Mouse (Mus musculus): ENCODE measurements around the gene Brd3. TPM values are rescaled to one million over a fixed set of nuclear protein-coding genes. Genes with fewer than 3 reads are reported as not detected.
A peak's percentile ranks its signal among the peaks of the same experiment; 100 is the strongest.

Brd3 gene
- polyA plus RNA-seq, 1 experiment from 2014 or later = 124 TPM

GRCm38 (mm10) chr2:27505539-27505938 lies 1.9 kb downstream of the Brd3 start:
- H3K4me1 ChIP-seq = peaks cover 23% of the 10 kb centered on the region
- H3K36me3 ChIP-seq = no peaks in the 10 kb centered on the region
- no peaks in the 10 kb centered on the region for H3K9me3 ChIP-seq (replicated peaks)
- WGBS = 13% methylated on average over 6 of the region's 6 CpGs
- no peaks in the 10 kb centered on the region for H3K27me3 ChIP-seq
- ATAC-seq (replicated peaks; ENCODE audit: low FRiP score) = peak; percentile 76
- no peak overlapping the region for H3K4me2 ChIP-seq
- H3K9ac ChIP-seq = no peak overlapping the region
- H3K4me3 ChIP-seq (replicated peaks) = no peak overlapping the region
- peak overlapping the region; percentile 49 for H3K27ac ChIP-seq

GRCm38 (mm10) chr2:27504113-27504885 lies 3.2 kb downstream of the Brd3 start:
- Histone ChIP-seq H3K4me3 (replicated peaks) (no peak overlapping the region), H3K27ac (peak overlapping the region; percentile 49), H3K36me3 (no peaks in the 10 kb centered on the region), H3K27me3 (no peaks in the 10 kb centered on the region), H3K9ac (no peak overlapping the region), H3K9me3 (replicated peaks) (no peaks in the 10 kb centered on the region), H3K4me2 (no peak overlapping the region), H3K4me1 (peaks cover 23% of the 10 kb centered on the region)
- peak; percentile 43; the same call in 1 of the 2 replicates for ATAC-seq (replicated peaks; ENCODE audit: low FRiP score)
- 52% methylated on average over 7 of the region's 7 CpGs for WGBS

- 60% methylated on average over 23 of the region's 23 CpGs for WGBS
- peak overlapping the region; percentile 64 for H3K27ac ChIP-seq
- no peaks in the 10 kb centered on the region; the same call in 1 of the 2 replicates for H3K9me3 ChIP-seq (replicated peaks)
- H3K4me3 ChIP-seq (replicated peaks) = peak overlapping the region; percentile 32
- H3K27me3 ChIP-seq = no peaks in the 10 kb centered on the region
- H3K4me1 ChIP-seq = no peaks in the 10 kb centered on the region
- H3K36me3 ChIP-seq = no peaks in the 10 kb centered on the region
- peak overlapping the region; percentile 54 for H3K4me2 ChIP-seq
- no peak for ATAC-seq (replicated peaks; ENCODE audit: low FRiP score)
- H3K9ac ChIP-seq = no peak overlapping the region
Observed at GRCm38 (mm10) chr2:27496391-27497028, 11.0 kb downstream of the Brd3 start.

DNA sequence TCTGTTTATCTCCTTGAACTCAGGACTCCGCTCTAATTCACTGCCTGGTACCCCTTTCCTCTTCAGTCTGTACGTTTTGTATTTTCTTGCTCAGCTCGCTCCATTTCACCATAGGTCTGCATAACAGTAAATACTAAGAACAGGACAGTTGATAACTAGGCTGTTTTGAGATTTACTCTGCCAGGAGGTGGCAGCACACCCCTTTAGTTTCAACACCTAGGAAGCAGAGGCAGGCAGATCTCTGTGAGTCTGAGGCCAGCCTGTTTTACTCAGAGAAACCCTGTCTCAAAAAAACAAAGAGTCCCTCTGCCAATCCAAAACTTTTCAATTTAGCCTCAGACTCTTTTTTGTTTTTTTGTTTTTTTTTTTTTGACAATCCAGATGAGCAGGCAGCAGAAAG lies 13.5 kb downstream of the Brd3 start:
- Histone ChIP-seq H3K4me2 (no peak overlapping the region), H3K9me3 (replicated peaks) (no peaks in the 10 kb centered on the region; the same call in 1 of the 2 replicates), H3K27ac (no peak overlapping the region), H3K4me3 (replicated peaks) (no peak overlapping the region), H3K9ac (no peak overlapping the region), H3K27me3 (no peaks in the 10 kb centered on the region), H3K4me1 (no peaks in the 10 kb centered on the region), H3K36me3 (no peaks in the 10 kb centered on the region)
- 94% methylated on average over 3 of the region's 3 CpGs for WGBS
- no peak for ATAC-seq (replicated peaks; ENCODE audit: low FRiP score)

- Histone ChIP-seq H3K36me3 (no peaks in the 10 kb centered on the region), H3K4me2 (no peak overlapping the region), H3K4me3 (replicated peaks) (no peak overlapping the region), H3K4me1 (no peaks in the 10 kb centered on the region), H3K9ac (no peak overlapping the region), H3K27me3 (no peaks in the 10 kb centered on the region), H3K27ac (no peak overlapping the region), H3K9me3 (replicated peaks) (no peaks in the 10 kb centered on the region; the same call in 1 of the 2 replicates)
- WGBS = 95% methylated on average over 2 of the region's 2 CpGs
- ATAC-seq (replicated peaks; ENCODE audit: low FRiP score) = no peak
Observed at GRCm38 (mm10) chr2:27490939-27491338, 16.5 kb downstream of the Brd3 start.

DNA sequence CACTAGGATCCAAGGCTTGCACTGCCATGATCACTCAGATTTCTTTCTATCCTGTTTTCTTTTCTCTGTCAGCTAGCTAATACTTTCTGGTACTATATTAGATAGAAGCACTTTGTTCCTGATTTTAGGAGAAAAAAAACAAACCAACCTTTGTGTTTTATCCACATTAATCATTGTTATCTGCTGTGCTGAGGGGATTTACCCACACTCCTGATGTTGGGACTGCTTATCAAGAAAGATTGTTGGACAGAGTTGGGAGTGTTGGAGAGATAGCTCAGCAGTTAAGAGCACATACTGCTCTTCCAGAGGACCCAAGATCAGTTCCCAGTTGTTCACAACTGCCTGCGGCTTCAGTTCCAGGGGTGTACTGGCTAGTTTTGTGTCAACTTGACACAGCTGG lies 19.1 kb downstream of the Brd3 start:
- Histone ChIP-seq H3K4me3 (replicated peaks) (no peak overlapping the region), H3K9me3 (replicated peaks) (no peaks in the 10 kb centered on the region), H3K36me3 (no peaks in the 10 kb centered on the region), H3K27me3 (no peaks in the 10 kb centered on the region), H3K27ac (no peak overlapping the region), H3K9ac (no peak overlapping the region), H3K4me2 (no peak overlapping the region), H3K4me1 (no peaks in the 10 kb centered on the region)
- WGBS = 88% methylated on average over 1 of the region's 1 CpGs
- no peak for ATAC-seq (replicated peaks; ENCODE audit: low FRiP score)

- Histone ChIP-seq H3K27ac (no peak overlapping the region), H3K4me3 (replicated peaks) (no peak overlapping the region), H3K9ac (no peak overlapping the region), H3K36me3 (no peaks in the 10 kb centered on the region), H3K4me2 (no peak overlapping the region), H3K9me3 (replicated peaks) (no peaks in the 10 kb centered on the region), H3K4me1 (no peaks in the 10 kb centered on the region), H3K27me3 (no peaks in the 10 kb centered on the region)
- 73% methylated on average over 3 of the region's 4 CpGs for WGBS
- no peak for ATAC-seq (replicated peaks; ENCODE audit: low FRiP score)
Observed at GRCm38 (mm10) chr2:27487336-27488049, 20.0 kb downstream of the Brd3 start.

GRCm38 (mm10) chr2:27486725-27487124 lies 20.7 kb downstream of the Brd3 start:
- Histone ChIP-seq H3K36me3 (no peaks in the 10 kb centered on the region), H3K4me1 (no peaks in the 10 kb centered on the region), H3K4me2 (no peak overlapping the region), H3K9ac (no peak overlapping the region), H3K4me3 (replicated peaks) (no peak overlapping the region), H3K27me3 (no peaks in the 10 kb centered on the region), H3K9me3 (replicated peaks) (no peaks in the 10 kb centered on the region), H3K27ac (no peak overlapping the region)
- WGBS = 69% methylated on average over 4 of the region's 4 CpGs
- no peak for ATAC-seq (replicated peaks; ENCODE audit: low FRiP score)

DNA sequence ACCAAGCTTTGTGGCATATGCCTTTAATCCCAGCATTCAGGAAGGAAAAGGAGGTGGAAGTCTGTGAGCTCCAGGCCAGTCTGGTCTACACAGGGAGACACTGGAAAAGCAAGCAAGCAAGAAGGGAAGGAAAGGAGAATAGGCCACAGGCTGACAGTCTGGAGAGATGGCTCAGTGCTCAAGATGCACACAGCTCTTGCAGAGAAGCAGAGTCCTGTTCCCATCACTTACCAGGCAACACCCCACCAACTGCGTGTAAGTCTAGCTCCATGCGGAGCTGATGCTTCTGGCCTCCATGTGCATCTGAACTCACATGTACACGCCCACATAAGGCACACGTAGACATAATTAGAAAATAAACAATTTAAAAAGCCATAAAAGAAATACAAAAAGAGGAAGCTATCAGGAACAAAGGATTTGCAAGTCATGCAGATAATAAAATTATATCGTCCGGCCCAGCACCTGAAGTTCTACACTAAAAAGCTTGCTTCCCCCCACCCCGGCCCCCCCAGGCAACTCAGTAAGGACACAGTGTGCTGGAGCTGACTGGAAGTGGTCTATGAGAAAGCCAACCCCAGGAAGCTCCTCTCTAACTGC lies 25.1 kb downstream of the Brd3 start:
- Histone ChIP-seq H3K4me2 (no peak overlapping the region), H3K4me3 (replicated peaks) (no peak overlapping the region), H3K9ac (no peak overlapping the region), H3K36me3 (no peaks in the 10 kb centered on the region), H3K27me3 (no peaks in the 10 kb centered on the region), H3K27ac (no peak overlapping the region), H3K4me1 (no peaks in the 10 kb centered on the region), H3K9me3 (replicated peaks) (no peaks in the 10 kb centered on the region)
- WGBS = 80% methylated on average over 7 of the region's 7 CpGs
- ATAC-seq (replicated peaks; ENCODE audit: low FRiP score) = no peak

DNA sequence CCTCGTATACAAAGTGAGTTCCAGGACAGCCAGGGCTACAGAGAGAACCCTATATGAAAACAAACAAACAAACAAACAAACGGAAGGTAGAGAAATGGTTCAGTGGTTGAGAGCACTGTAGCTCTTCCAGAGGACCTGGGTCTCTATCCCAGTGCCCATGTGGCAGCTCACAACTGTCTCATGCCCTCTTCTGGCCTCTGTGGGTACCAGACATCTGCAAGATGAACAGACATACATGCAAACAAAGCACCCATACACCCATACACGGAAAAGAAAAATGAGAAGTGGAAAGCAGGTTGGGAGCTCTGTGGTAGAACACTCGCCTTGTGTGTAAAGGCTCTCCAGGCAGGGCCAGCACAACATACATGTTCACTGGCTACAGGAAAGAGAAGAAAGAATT lies 27.1 kb downstream of the Brd3 start:
- Histone ChIP-seq H3K36me3 (no peaks in the 10 kb centered on the region), H3K27me3 (no peaks in the 10 kb centered on the region), H3K9ac (no peak overlapping the region), H3K4me1 (peaks cover 8% of the 10 kb centered on the region), H3K9me3 (replicated peaks) (no peaks in the 10 kb centered on the region), H3K27ac (no peak overlapping the region), H3K4me2 (no peak overlapping the region), H3K4me3 (replicated peaks) (no peak overlapping the region)
- ATAC-seq (replicated peaks; ENCODE audit: low FRiP score) = no peak
- WGBS = 76% methylated on average over 4 of the region's 4 CpGs

DNA sequence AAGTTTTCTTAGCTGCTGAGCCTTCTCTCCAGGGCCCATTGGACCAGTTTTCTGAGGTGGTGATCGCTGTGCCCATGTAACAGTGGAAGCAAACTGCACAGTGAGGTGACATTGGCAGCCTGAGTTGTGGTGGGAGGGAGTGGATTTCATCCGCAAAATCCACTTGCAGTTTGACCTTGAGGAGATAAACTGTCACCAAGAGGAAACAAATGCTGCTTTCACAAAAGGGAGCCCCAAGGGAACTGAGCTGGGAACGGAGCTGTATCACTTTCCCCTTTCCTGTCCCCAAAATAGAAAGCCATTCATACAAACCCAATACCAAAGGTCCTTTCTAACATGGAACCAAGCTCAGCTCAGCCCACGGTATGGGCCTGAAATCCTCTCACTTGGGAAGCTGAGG lies 27.6 kb downstream of the Brd3 start:
- Histone ChIP-seq H3K36me3 (no peaks in the 10 kb centered on the region), H3K27ac (no peak overlapping the region), H3K4me2 (no peak overlapping the region), H3K9me3 (replicated peaks) (no peaks in the 10 kb centered on the region), H3K4me1 (peaks cover 8% of the 10 kb centered on the region), H3K27me3 (no peaks in the 10 kb centered on the region), H3K4me3 (replicated peaks) (no peak overlapping the region), H3K9ac (no peak overlapping the region)
- WGBS = 63% methylated on average over 4 of the region's 4 CpGs
- no peak for ATAC-seq (replicated peaks; ENCODE audit: low FRiP score)
